Mouse (Mus musculus): ENCODE measurements around the gene Zfp180. TPM values are rescaled to one million over a fixed set of nuclear protein-coding genes. Genes with fewer than 3 reads are reported as not detected.

Gene Zfp180
- total RNA-seq, 1 experiment: 17.8 TPM

DNA sequence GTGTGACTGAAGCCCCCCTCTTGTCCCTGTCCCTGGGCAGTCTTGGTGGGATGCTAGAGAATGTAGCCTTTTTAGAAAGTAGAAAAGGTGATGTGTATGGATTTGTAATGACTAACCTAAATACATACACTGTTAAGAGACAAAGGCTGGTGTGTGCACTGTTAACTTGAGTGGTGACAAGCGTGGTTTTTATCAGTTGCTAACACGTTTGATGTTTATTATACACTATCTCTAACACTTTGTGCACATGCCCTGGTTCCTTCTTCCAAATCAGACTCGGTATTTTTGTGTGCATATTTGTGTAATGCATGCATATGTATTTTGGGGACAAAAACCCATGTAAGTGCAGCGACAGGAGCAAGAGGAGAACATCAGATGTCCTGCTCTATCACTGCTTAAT lies 34.9 kb downstream of the Zfp180 start:
- H3K9ac ChIP-seq (ENCODE audit: insufficient read depth, low read depth, low read length, poor library complexity, severe bottlenecking): no peak overlapping the region
- H3K27ac ChIP-seq (ENCODE audit: insufficient read depth, low read depth, low read length, poor library complexity, severe bottlenecking): no peak overlapping the region
- peaks cover 0 to 2% of the 10 kb centered on the region in 2 experiments; a peak in 1 of 4 replicates for H3K4me1 ChIP-seq (ENCODE audit: control insufficient read depth in 2 of 2, insufficient read depth in 2 of 2, low read length in 2 of 2, poor library complexity in 1 of 2)
- no peaks in the 10 kb centered on the region for H3K36me3 ChIP-seq (ENCODE audit: control insufficient read depth, insufficient read depth, low read length, poor library complexity, severe bottlenecking)
- DNase-seq (ENCODE audit: low read depth, low spot score): no peak
- in situ Hi-C loops (cut with MboI; ENCODE audit: low sequenced_read_pairs in 2 of 2, unreplicated experiment in 2 of 2): no loop called here
- no peaks in the 10 kb centered on the region for H3K9me3 ChIP-seq (ENCODE audit: control insufficient read depth, insufficient read depth, low read depth, low read length)
- no peak for TF ChIP-seq ZC3H11A (IDR thresholded peaks at IDR 0.05; ENCODE audit: borderline replicate concordance, low read depth, low read length)
- no peak for TF ChIP-seq HCFC1 (IDR thresholded peaks at IDR 0.05; ENCODE audit: borderline replicate concordance, insufficient read depth, low read length)
- H3K4me3 ChIP-seq (ENCODE audit: insufficient read depth in 1 of 2, low read depth in 1 of 2, low read length in 2 of 2, poor library complexity in 1 of 2, severe bottlenecking in 1 of 2): no peak overlapping the region

DNA sequence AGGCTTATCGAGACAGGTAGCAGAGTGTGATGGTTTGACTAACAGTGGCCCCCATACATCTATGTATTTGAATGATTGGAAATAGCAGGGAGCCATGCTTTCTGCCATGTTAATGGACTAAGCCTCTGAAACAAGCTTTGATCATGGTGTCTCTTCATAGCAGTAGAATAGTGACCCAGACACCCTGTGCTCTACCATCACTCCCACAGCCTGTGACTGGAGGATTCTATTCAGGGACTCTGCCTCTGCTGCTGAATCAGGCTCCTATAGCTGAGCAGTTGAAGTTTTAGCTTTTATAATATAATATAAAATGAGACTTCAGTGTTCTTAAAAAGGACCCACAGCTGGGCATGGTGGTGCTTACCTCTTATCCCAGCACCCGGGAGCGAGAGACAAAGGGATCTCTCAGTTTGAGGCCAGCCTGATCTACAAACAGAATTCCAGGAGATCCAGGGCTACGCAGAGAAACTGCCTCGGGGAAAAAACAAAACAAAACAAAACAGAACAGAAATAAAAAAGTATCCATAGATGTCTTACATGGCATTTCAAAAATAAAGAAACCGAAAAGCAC lies 51.8 kb downstream of the Zfp180 start:
- Histone ChIP-seq H3K9me3 (ENCODE audit: control insufficient read depth, insufficient read depth, low read depth, low read length) (no peaks in the 10 kb centered on the region), H3K36me3 (ENCODE audit: control insufficient read depth, insufficient read depth, low read length, poor library complexity, severe bottlenecking) (no peaks in the 10 kb centered on the region; the same call in 1 of the 2 replicates), H3K4me1 (ENCODE audit: control insufficient read depth in 2 of 2, insufficient read depth in 2 of 2, low read length in 2 of 2, poor library complexity in 1 of 2) (peaks cover 0 to 2% of the 10 kb centered on the region in 2 experiments; a peak in 1 of 4 replicates), H3K9ac (ENCODE audit: insufficient read depth, low read depth, low read length, poor library complexity, severe bottlenecking) (peak overlapping the region; percentile 40; the same call in 1 of the 2 replicates), H3K4me3 (ENCODE audit: insufficient read depth in 1 of 2, low read depth in 1 of 2, low read length in 2 of 2, poor library complexity in 1 of 2, severe bottlenecking in 1 of 2) (peak overlapping the region; percentile 91 to 96; a peak in 3 of 4 replicates), H3K27ac (ENCODE audit: insufficient read depth, low read depth, low read length, poor library complexity, severe bottlenecking) (no peak overlapping the region)
- TF ChIP-seq MAFK (IDR thresholded peaks at IDR 0.05; ENCODE audit: insufficient read depth, low read depth, low read length) (no peak), HCFC1 (IDR thresholded peaks at IDR 0.05; ENCODE audit: borderline replicate concordance, insufficient read depth, low read length) (no peak), CHD2 (IDR thresholded peaks at IDR 0.05; ENCODE audit: low read depth, low read length) (no peak), ZNF384 (IDR thresholded peaks at IDR 0.05; ENCODE audit: low read depth, low read length) (no peak), ZC3H11A (IDR thresholded peaks at IDR 0.05; ENCODE audit: borderline replicate concordance, low read depth, low read length) (no peak)
- in situ Hi-C loops (cut with MboI; ENCODE audit: low sequenced_read_pairs in 2 of 2, unreplicated experiment in 2 of 2): no loop called here
- DNase-seq (ENCODE audit: low read depth, low spot score): no peak

DNA sequence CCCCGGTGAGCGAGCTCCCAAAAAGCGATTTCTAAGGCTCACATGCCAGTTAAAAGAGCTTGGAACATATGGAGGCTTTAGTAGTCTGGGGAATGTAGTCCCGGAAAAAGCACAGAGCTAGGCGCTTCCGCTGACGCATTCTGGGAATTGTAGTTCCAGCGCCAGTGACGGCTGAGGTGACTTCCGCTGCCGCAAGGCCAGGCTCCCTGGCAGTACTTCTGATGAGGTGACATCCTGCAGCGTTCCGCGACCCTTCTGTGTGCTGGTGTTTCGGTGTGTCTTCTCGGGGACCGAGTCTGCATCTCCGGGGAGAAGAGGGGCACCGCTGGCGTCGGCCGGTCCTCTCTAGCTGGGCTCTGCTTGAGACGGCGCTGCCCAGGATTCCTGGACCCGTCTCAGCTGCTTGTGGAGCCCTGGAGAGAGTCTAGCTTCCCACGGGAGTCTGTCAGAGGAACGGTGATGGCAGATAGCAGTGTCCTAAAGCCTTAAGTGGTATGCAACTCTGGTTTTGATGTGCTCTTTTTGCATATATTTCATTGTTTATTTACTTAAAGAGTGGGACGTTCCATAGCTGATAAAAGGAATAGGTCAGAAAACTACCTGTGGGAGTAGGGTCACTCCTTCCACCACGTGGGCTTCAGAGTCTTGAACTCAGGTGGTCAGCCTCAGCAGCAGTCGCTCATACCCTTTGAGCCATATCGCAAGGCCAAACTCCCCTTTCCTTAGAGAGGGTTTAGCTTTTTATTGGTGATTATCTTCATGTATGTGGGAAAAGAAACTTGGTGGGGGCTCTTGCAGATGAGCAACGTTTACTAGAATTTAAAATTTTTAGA lies 52.5 kb downstream of the Zfp180 start, which contains the start of gene Zfp235:
Gene Zfp235 (plus strand): TSS at position 174 of the 833 bp plus-strand sequence.
- in situ Hi-C loops (cut with MboI; ENCODE audit: low sequenced_read_pairs in 2 of 2, unreplicated experiment in 2 of 2): no loop called here
- Histone ChIP-seq H3K9ac (ENCODE audit: insufficient read depth, low read depth, low read length, poor library complexity, severe bottlenecking) (peak within 1 kb of the TSS; percentile 88), H3K36me3 (ENCODE audit: control insufficient read depth, insufficient read depth, low read length, poor library complexity, severe bottlenecking) (no peaks in the 10 kb centered on the region; the same call in 1 of the 2 replicates), H3K4me1 (ENCODE audit: control insufficient read depth in 2 of 2, insufficient read depth in 2 of 2, low read length in 2 of 2, poor library complexity in 1 of 2) (peaks cover 0 to 2% of the 10 kb centered on the region in 2 experiments; a peak in 1 of 4 replicates), H3K27ac (ENCODE audit: insufficient read depth, low read depth, low read length, poor library complexity, severe bottlenecking) (no peak within 1 kb of the TSS), H3K9me3 (ENCODE audit: control insufficient read depth, insufficient read depth, low read depth, low read length) (no peaks in the 10 kb centered on the region), H3K4me3 (ENCODE audit: insufficient read depth in 1 of 2, low read depth in 1 of 2, low read length in 2 of 2, poor library complexity in 1 of 2, severe bottlenecking in 1 of 2) (peak within 1 kb of the TSS; percentile 91 to 96)
- TF ChIP-seq ZNF384 (IDR thresholded peaks at IDR 0.05; ENCODE audit: low read depth, low read length) (no peak), CHD2 (IDR thresholded peaks at IDR 0.05; ENCODE audit: low read depth, low read length) (no peak), HCFC1 (IDR thresholded peaks at IDR 0.05; ENCODE audit: borderline replicate concordance, insufficient read depth, low read length) (peak; percentile 96), MAFK (IDR thresholded peaks at IDR 0.05; ENCODE audit: insufficient read depth, low read depth, low read length) (no peak), ZC3H11A (IDR thresholded peaks at IDR 0.05; ENCODE audit: borderline replicate concordance, low read depth, low read length) (no peak)
- DNase-seq (ENCODE audit: low read depth, low spot score): peak; percentile 68

DNA sequence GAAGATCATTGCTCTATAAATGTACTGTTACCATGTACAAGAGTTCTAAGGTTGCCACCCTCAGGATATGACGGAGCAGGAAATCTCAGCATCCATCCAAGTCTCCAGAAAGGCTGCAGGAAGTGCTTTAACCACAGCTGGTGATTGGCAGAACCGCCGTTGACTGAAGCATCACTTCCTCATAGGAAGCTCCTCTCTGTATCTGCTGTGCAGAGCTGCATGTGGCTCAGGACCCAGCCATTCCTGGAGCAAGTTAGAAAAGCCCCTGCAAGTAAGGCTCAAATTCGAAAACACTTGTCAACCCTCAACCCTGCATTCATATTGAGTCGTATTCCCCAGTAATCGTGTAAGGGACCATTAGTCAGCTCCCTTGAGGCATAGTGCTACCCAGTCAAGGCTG lies 60.8 kb downstream of the Zfp180 start:
- in situ Hi-C loops (cut with MboI; ENCODE audit: low sequenced_read_pairs in 2 of 2, unreplicated experiment in 2 of 2): no loop called here
- H3K36me3 ChIP-seq (ENCODE audit: control insufficient read depth, insufficient read depth, low read length, poor library complexity, severe bottlenecking): no peaks in the 10 kb centered on the region
- H3K4me1 ChIP-seq (ENCODE audit: control insufficient read depth in 2 of 2, insufficient read depth in 2 of 2, low read length in 2 of 2, poor library complexity in 1 of 2): no peaks in the 10 kb centered on the region
- no peak overlapping the region for H3K4me3 ChIP-seq (ENCODE audit: insufficient read depth in 1 of 2, low read depth in 1 of 2, low read length in 2 of 2, poor library complexity in 1 of 2, severe bottlenecking in 1 of 2)
- H3K27ac ChIP-seq (ENCODE audit: insufficient read depth, low read depth, low read length, poor library complexity, severe bottlenecking): no peak overlapping the region
- no peaks in the 10 kb centered on the region for H3K9me3 ChIP-seq (ENCODE audit: control insufficient read depth, insufficient read depth, low read depth, low read length)
- TF ChIP-seq ZNF384 (IDR thresholded peaks at IDR 0.05; ENCODE audit: low read depth, low read length) (no peak), MAFK (IDR thresholded peaks at IDR 0.05; ENCODE audit: insufficient read depth, low read depth, low read length) (no peak), HCFC1 (IDR thresholded peaks at IDR 0.05; ENCODE audit: borderline replicate concordance, insufficient read depth, low read length) (no peak)
- no peak overlapping the region for H3K9ac ChIP-seq (ENCODE audit: insufficient read depth, low read depth, low read length, poor library complexity, severe bottlenecking)
- DNase-seq (ENCODE audit: low read depth, low spot score): no peak
